Mouse (Mus musculus) heart, postnatal 0 days (tissue): Measurements from ENCODE around the gene Rab31. TPM values are rescaled to one million over a fixed set of nuclear protein-coding genes. Genes with fewer than 3 reads are reported as not detected.

ENCODE experiments used
- ATAC-seq: fragments of 200-750 bp; cut with Nextera tagmentation; 2 replicates; pipeline ENCODE4 v1.8.0; 2017; ENCODE audit warnings: low read depth, moderate number of reproducible peaks, moderate library complexity; ENCODE audit not compliant: insufficient read depth
- DNase-seq: peaks from one replicate; pipeline ENCODE4 v3.0.0-alpha.2; 2016; ENCODE audit warnings: low spot score
- H3K27ac ChIP-seq: fragments of 300-500 bp; sonication (generic); 2 replicates; pipeline ENCODE4 v1.5.1; 2014; ENCODE audit warnings: low read depth, mild to moderate bottlenecking
- H3K27me3 ChIP-seq: fragments of 300-500 bp; sonication (generic); 2 replicates; pipeline ENCODE4 v1.6.1; 2014; ENCODE audit warnings: low read length, mixed read lengths; ENCODE audit not compliant: control insufficient read depth, insufficient read depth
- H3K36me3 ChIP-seq: fragments of 300-500 bp; sonication (generic); replicated peaks from 2 replicates; pipeline ENCODE4 v1.6.1; 2014; ENCODE audit warnings: low read length, mixed read lengths; ENCODE audit not compliant: control insufficient read depth, insufficient read depth
- H3K4me1 ChIP-seq: fragments of 300-500 bp; sonication (generic); 2 replicates; pipeline ENCODE4 v1.6.1; 2014; ENCODE audit warnings: antibody characterized with exemption; ENCODE audit not compliant: control insufficient read depth, insufficient read depth
- H3K4me2 ChIP-seq: fragments of 300-500 bp; sonication (generic); 2 replicates; pipeline ENCODE4 v1.6.1; 2014; ENCODE audit warnings: low read depth, mild to moderate bottlenecking, low read length, moderate library complexity
- H3K4me3 ChIP-seq: fragments of 300-500 bp; sonication (generic); 2 replicates; pipeline ENCODE4 v1.5.1; 2014; ENCODE audit warnings: low read depth, low read length
- H3K9ac ChIP-seq: fragments of 300-500 bp; sonication (generic); replicated peaks from 2 replicates; pipeline ENCODE4 v1.6.1; 2014; ENCODE audit warnings: low read depth, low read length, mixed read lengths
- H3K9me3 ChIP-seq: fragments of 300-500 bp; sonication (generic); replicated peaks from 2 replicates; pipeline ENCODE4 v1.6.1; 2016; ENCODE audit warnings: low read length; ENCODE audit not compliant: control insufficient read depth
- CTCF ChIP-seq: IDR thresholded peaks from 2 replicates; pipeline ENCODE4 v1.5.1; 2016; ENCODE audit warnings: antibody characterized with exemption, control low read depth, low read depth
- EP300 ChIP-seq: IDR thresholded peaks from 2 replicates; pipeline ENCODE4 v1.6.1; 2016; ENCODE audit warnings: antibody characterized with exemption, low read depth
- WGBS: fragments of 180-500 bp; shearing (Covaris S2); extraction: QIAGEN DNeasy Blood & Tissue Kit; methylation state at CpG from one replicate; pipeline ENCODE4 v1.1.7; 2014; 5-methylcytosine and 5-hydroxymethylcytosine counted together
- polyA plus RNA-seq: library from polyadenylated mRNA; unstranded; fragments of >200 nt; fragmentation: Nextera tagmentation; extraction: Ambion mirVana; gene quantifications from 2 replicates; pipeline ENCODE4 v1.2.1, GENCODE M21; 2015
- total RNA-seq: library from RNA; depleted of rRNA; stranded (reverse); fragments of >200 nt; gene quantifications from 2 replicates; pipeline ENCODE4 v1.2.3, GENCODE M21; 2014; ENCODE audit warnings: low replicate concordance

Gene Rab31
- total and polyA plus RNA-seq, 2 experiments from 2014 or later, result 22.5 to 44.1 TPM

- H3K4me3 ChIP-seq, result no peak overlapping the region
- no peak overlapping the region for H3K4me2 ChIP-seq
- TF ChIP-seq EP300 (no peak), CTCF (no peak)
- no peak overlapping the region for H3K9ac ChIP-seq
- 85% methylated on average over 14 of the region's 14 CpGs for whole genome bisulfite sequencing
- no peaks in the 10 kb centered on the region for H3K9me3 ChIP-seq
- H3K4me1 ChIP-seq, result no peaks in the 10 kb centered on the region
- no peak for DNase-seq
- H3K36me3 ChIP-seq, result no peaks in the 10 kb centered on the region
- H3K27me3 ChIP-seq, result no peaks in the 10 kb centered on the region
- no peak for ATAC-seq
- H3K27ac ChIP-seq, result no peak overlapping the region
Measured at GRCm38 (mm10) chr17:65667792-65668191, 104.8 kb downstream of the Rab31 start.

DNA sequence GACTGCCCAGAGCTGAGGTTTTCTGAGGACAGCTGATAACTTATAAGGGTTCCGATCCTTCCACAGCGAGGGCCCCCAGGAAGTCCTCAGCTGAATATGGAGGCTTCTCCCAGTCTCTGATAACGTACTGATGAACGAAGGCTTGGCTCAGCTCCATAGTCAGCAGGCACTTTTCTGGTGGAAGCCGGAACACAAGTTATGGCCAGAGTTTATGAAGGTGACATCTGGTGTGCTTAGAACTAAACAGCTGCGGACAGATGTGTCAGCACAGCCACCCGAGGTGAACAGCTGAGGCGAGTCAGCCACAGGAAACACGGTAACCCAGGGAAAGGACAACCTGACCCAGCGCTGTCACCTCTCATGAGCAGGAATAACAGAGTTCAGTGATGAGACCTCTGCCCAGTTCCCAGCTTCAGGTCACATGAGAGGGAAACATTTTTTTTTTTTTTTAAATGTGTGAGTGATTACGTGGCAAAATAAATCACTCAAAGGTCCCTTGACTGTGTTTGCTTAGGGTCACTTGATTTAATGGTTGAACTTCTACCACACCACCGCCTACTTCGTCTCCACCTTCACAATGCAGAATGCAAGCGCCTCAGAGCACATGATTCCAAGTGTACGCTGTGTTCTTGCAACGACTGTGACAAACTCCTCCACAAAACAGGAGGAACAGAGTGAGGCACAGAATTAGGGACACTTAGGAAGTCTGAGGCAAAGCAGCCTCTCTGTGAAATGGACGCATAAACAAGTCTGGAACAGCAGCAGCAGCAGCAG is 106.0 kb downstream of the Rab31 start:
- H3K27ac ChIP-seq, result peak overlapping the region; percentile 12; the same call in 1 of the 2 replicates
- H3K9me3 ChIP-seq, result no peaks in the 10 kb centered on the region
- no peak overlapping the region for H3K9ac ChIP-seq
- peak; percentile 67 for DNase-seq
- TF ChIP-seq EP300 (no peak), CTCF (no peak)
- 43% methylated on average over 17 of the region's 17 CpGs for WGBS
- no peak overlapping the region for H3K4me3 ChIP-seq
- no peaks in the 10 kb centered on the region for H3K36me3 ChIP-seq
- peak overlapping the region; percentile 23; the same call in 1 of the 2 replicates for H3K4me2 ChIP-seq
- ATAC-seq, result peak; percentile 77
- no peaks in the 10 kb centered on the region for H3K4me1 ChIP-seq
- no peaks in the 10 kb centered on the region for H3K27me3 ChIP-seq

GRCm38 (mm10) chr17:65665786-65666387 is 106.7 kb downstream of the Rab31 start:
- Histone ChIP-seq H3K4me2 (peak overlapping the region; percentile 23; the same call in 1 of the 2 replicates), H3K27ac (no peak overlapping the region), H3K9ac (no peak overlapping the region), H3K36me3 (no peaks in the 10 kb centered on the region), H3K4me3 (no peak overlapping the region), H3K4me1 (no peaks in the 10 kb centered on the region), H3K27me3 (no peaks in the 10 kb centered on the region), H3K9me3 (no peaks in the 10 kb centered on the region)
- whole genome bisulfite sequencing, result 83% methylated on average over 12 of the region's 12 CpGs
- TF ChIP-seq CTCF (no peak), EP300 (no peak)
- DNase-seq, result no peak
- no peak for ATAC-seq

- H3K9ac ChIP-seq, result no peak overlapping the region
- ATAC-seq, result no peak
- no peaks in the 10 kb centered on the region for H3K4me1 ChIP-seq
- no peak overlapping the region for H3K27ac ChIP-seq
- no peaks in the 10 kb centered on the region for H3K27me3 ChIP-seq
- DNase-seq, result no peak
- no peak overlapping the region for H3K4me2 ChIP-seq
- H3K4me3 ChIP-seq, result no peak overlapping the region
- WGBS, result 84% methylated on average over 14 of the region's 14 CpGs
- TF ChIP-seq CTCF (no peak), EP300 (no peak)
- no peaks in the 10 kb centered on the region for H3K9me3 ChIP-seq
- no peaks in the 10 kb centered on the region for H3K36me3 ChIP-seq
Measured at GRCm38 (mm10) chr17:65663329-65664078, 109.0 kb downstream of the Rab31 start.

GRCm38 (mm10) chr17:65662662-65663061 is 109.9 kb downstream of the Rab31 start:
- Histone ChIP-seq H3K27ac (no peak overlapping the region), H3K27me3 (no peaks in the 10 kb centered on the region), H3K4me3 (no peak overlapping the region), H3K9me3 (no peaks in the 10 kb centered on the region), H3K9ac (no peak overlapping the region), H3K36me3 (no peaks in the 10 kb centered on the region), H3K4me2 (no peak overlapping the region), H3K4me1 (no peaks in the 10 kb centered on the region)
- DNase-seq, result no peak
- no peak for TF ChIP-seq CTCF
- no peak for TF ChIP-seq EP300
- ATAC-seq, result no peak
- 50% methylated on average over 3 of the region's 3 CpGs for WGBS
